Mouse (Mus musculus) C2C12 (cell line): Measurements from ENCODE around the gene Gm5622.

Experiments
- CEBPB ChIP-seq: IDR thresholded peaks from one replicate; pipeline ENCODE4 v1.6.1; 2011; ENCODE audit warnings: low read depth, mild to moderate bottlenecking, control low read depth, moderate library complexity
- CTCF ChIP-seq: IDR thresholded peaks from one replicate; pipeline ENCODE4 v1.5.1; 2011; ENCODE audit not compliant: control insufficient read depth, insufficient read depth, insufficient read length
- MAX ChIP-seq: IDR thresholded peaks from one replicate; pipeline ENCODE4 v1.6.1; 2011; ENCODE audit warnings: mild to moderate bottlenecking, control low read depth
- MYOD1 ChIP-seq: IDR thresholded peaks from one replicate; pipeline ENCODE4 v1.6.1; 2011; ENCODE audit warnings: low read depth; ENCODE audit not compliant: control insufficient read depth, insufficient read length
- MYOG ChIP-seq: IDR thresholded peaks from one replicate; pipeline ENCODE4 v1.6.1; 2011; ENCODE audit not compliant: control insufficient read depth, insufficient read length; ENCODE audit errors: extremely low read depth
- USF1 ChIP-seq: IDR thresholded peaks from one replicate; pipeline ENCODE4 v1.6.1; 2011; ENCODE audit warnings: low read depth, mild to moderate bottlenecking, control low read depth, moderate library complexity

- TF ChIP-seq CTCF (no peak), CEBPB (no peak), MYOG (no peak), USF1 (no peak), MAX (no peak), MYOD1 (no peak)
These were observed 124.7 kb downstream of the Gm5622 start for GRCm38 (mm10) chr14:51677269-51677668.
